Mouse (Mus musculus): Measurements from ENCODE around the gene Serpina3n.

DNA sequence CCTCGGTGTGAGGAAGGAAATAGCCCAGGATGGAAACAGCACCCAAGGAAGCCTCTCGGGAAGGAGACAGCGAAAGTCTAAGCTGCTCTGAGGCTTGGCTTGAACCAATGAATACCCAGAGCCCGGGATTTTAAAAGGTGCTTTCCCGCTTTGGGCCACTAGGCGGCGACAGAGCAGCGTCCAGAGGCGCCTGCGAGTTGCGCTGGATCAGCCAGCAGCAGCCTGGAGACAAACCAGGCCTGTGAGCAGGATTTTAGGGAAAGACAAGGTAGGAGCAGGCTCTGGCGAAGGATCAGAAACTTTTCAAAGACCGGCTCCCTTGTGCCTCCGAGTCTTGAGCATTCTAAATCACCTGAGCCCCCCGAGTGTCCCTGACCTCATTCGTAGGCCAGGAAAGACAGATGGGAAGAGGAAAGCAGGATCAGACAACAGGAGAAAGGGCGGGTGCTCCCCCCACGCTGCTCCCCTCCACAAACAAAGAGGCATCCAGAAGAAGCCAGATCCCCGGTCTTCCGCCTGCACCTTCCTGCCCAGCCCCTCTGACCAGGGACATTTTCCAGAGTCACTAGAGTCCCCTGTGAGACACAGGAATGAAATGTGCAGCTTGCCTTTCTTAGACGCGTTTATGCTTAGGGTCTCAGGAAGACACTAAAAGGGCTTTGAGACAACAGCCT lies 33.7 kb downstream of the Serpina3n start:
- no peak for TF ChIP-seq GATA1 (IDR thresholded peaks at IDR 0.05; ENCODE audit: low read length)
- no peak for TF ChIP-seq TAL1 (IDR thresholded peaks at IDR 0.05; ENCODE audit: low read length)
